Mouse (Mus musculus): Measurements from ENCODE around the gene Zfp784.
"Not testable (repeated sequence)": the region's sequence is repeated elsewhere in the genome, so short reads cannot be mapped to it uniquely, and the experiment has no call there.

Gene Zfp784

GRCm38 (mm10) chr7:5020000-5020681 lies 18.1 kb downstream of the Zfp784 start, which contains the start of the genes Zfp865 and Ccdc106:
Gene Zfp865 (plus strand): TSS chr7:5020376.
Gene Ccdc106 (plus strand): TSS chr7:5020553.
- peak; percentile 97 for DNase-seq (ENCODE audit: low spot score)

- not testable (repeated sequence) for DNase-seq (ENCODE audit: low spot score)
Observed at GRCm38 (mm10) chr7:5019576-5019975, 18.7 kb downstream of the Zfp784 start.

- DNase-seq (ENCODE audit: low spot score): no peak
Observed at GRCm38 (mm10) chr7:5017931-5018330, 20.3 kb downstream of the Zfp784 start.

GRCm38 (mm10) chr7:5017352-5017751 lies 20.9 kb downstream of the Zfp784 start:
- no peak for DNase-seq (ENCODE audit: low spot score)

- DNase-seq (ENCODE audit: low spot score): no peak
Observed at GRCm38 (mm10) chr7:5016920-5017319, 21.3 kb downstream of the Zfp784 start.

- no peak for DNase-seq (ENCODE audit: low spot score)
Observed at GRCm38 (mm10) chr7:5016057-5016456, 22.2 kb downstream of the Zfp784 start.

GRCm38 (mm10) chr7:5015118-5016001 lies 22.9 kb downstream of the Zfp784 start, which contains the start of gene Gm44973:
Gene Gm44973 (plus strand): TSS chr7:5015496.
- peak; percentile 91 for DNase-seq (ENCODE audit: low spot score)

GRCm38 (mm10) chr7:5014251-5015117 lies 23.8 kb downstream of the Zfp784 start, which contains the start of the genes Zfp524 and Fiz1:
Gene Zfp524 (plus strand): TSS chr7:5014415.
Gene Fiz1 (minus strand): TSS chr7:5014697.
- DNase-seq (ENCODE audit: low spot score): peak; percentile 95

GRCm38 (mm10) chr7:5012681-5013513 lies 25.3 kb downstream of the Zfp784 start:
- DNase-seq (ENCODE audit: low spot score): no peak

- no peak for DNase-seq (ENCODE audit: low spot score)
Observed at GRCm38 (mm10) chr7:5008229-5008628, 30.0 kb downstream of the Zfp784 start.

- not testable (repeated sequence) for DNase-seq (ENCODE audit: low spot score)
Observed at GRCm38 (mm10) chr7:5002876-5003275, 35.4 kb downstream of the Zfp784 start.

GRCm38 (mm10) chr7:4999876-5000275 lies 38.4 kb downstream of the Zfp784 start:
- no peak for DNase-seq (ENCODE audit: low spot score)

- no peak for DNase-seq (ENCODE audit: low spot score)
Observed at GRCm38 (mm10) chr7:4996934-4997333, 41.3 kb downstream of the Zfp784 start.

GRCm38 (mm10) chr7:4996003-4996895 lies 42.0 kb downstream of the Zfp784 start, which contains the start of gene Zfp579:
Gene Zfp579 (minus strand): TSS chr7:4996158.
- peak; percentile 89 for DNase-seq (ENCODE audit: low spot score)

GRCm38 (mm10) chr7:4995268-4996002 lies 42.8 kb downstream of the Zfp784 start:
- no peak for DNase-seq (ENCODE audit: low spot score)

GRCm38 (mm10) chr7:4993999-4994788 lies 44.1 kb downstream of the Zfp784 start:
- no peak for DNase-seq (ENCODE audit: low spot score)

GRCm38 (mm10) chr7:4993347-4993998 lies 44.8 kb downstream of the Zfp784 start:
- no peak for DNase-seq (ENCODE audit: low spot score)

- DNase-seq (ENCODE audit: low spot score): no peak
Observed at GRCm38 (mm10) chr7:4988250-4988649, 50.0 kb downstream of the Zfp784 start.

Measured in MN1 (cell line).